Mouse (Mus musculus) stomach, embryonic 14.5 days (tissue): ENCODE results near the gene Tpmt. TPM values are rescaled to one million over a fixed set of nuclear protein-coding genes. Genes with fewer than 3 reads are reported as not detected.

Source experiments
- ATAC-seq: fragments of 200-750 bp; cut with Nextera tagmentation; 2 replicates; pipeline ENCODE4 v1.8.0; 2017; ENCODE audit warnings: low read depth, moderate TSS enrichment; ENCODE audit not compliant: insufficient number of reproducible peaks, insufficient read depth, low FRiP score
- H3K27ac ChIP-seq: fragments of 300-500 bp; sonication (generic); 2 replicates; pipeline ENCODE4 v1.5.1; 2014; ENCODE audit warnings: mild to moderate bottlenecking, low read length, moderate library complexity, mixed read lengths
- H3K27me3 ChIP-seq: fragments of 300-500 bp; sonication (generic); 2 replicates; pipeline ENCODE4 v1.6.1; 2014; ENCODE audit warnings: low read length, control low read depth, mixed read lengths; ENCODE audit not compliant: control insufficient read depth, insufficient read depth
- H3K36me3 ChIP-seq: fragments of 300-500 bp; sonication (generic); 2 replicates; pipeline ENCODE4 v1.6.1; 2014; ENCODE audit warnings: mild to moderate bottlenecking, control low read depth, low read length, moderate library complexity, mixed read lengths; ENCODE audit not compliant: control insufficient read depth, insufficient read depth
- H3K4me1 ChIP-seq: fragments of 300-500 bp; sonication (generic); 2 replicates; pipeline ENCODE4 v1.6.1; 2014; ENCODE audit warnings: low read length, control low read depth, mixed read lengths; ENCODE audit not compliant: control insufficient read depth, insufficient read depth
- H3K4me2 ChIP-seq: fragments of 300-500 bp; sonication (generic); replicated peaks from 2 replicates; pipeline ENCODE4 v1.6.1; 2014; ENCODE audit warnings: low read depth, low read length, control low read depth
- H3K4me3 ChIP-seq: fragments of 300-500 bp; sonication (generic); 2 replicates; pipeline ENCODE4 v1.5.1; 2014; ENCODE audit warnings: low read depth, low read length, control low read depth
- H3K9ac ChIP-seq: fragments of 300-500 bp; sonication (generic); replicated peaks from 2 replicates; pipeline ENCODE4 v1.6.1; 2014; ENCODE audit warnings: low read depth, mild to moderate bottlenecking, control low read depth, low read length, moderate library complexity, mixed read lengths
- H3K9me3 ChIP-seq: fragments of 300-500 bp; sonication (generic); 2 replicates; pipeline ENCODE4 v1.6.1; 2016; ENCODE audit warnings: low read depth, low read length, control low read depth; ENCODE audit not compliant: control insufficient read depth
- WGBS: fragments of 180-500 bp; shearing (Covaris S2); extraction: QIAGEN DNeasy Blood & Tissue Kit; methylation state at CpG from one replicate; pipeline ENCODE4 v1.1.7; 2014; 5-methylcytosine and 5-hydroxymethylcytosine counted together
- polyA plus RNA-seq: library from polyadenylated mRNA; unstranded; fragments of >200 nt; fragmentation: Nextera tagmentation; extraction: Ambion mirVana; gene quantifications from 2 replicates; pipeline ENCODE4 v1.2.1, GENCODE M21; 2014

Gene Tpmt
- polyA plus RNA-seq, 1 experiment from 2014 or later, result 24.2 TPM

DNA sequence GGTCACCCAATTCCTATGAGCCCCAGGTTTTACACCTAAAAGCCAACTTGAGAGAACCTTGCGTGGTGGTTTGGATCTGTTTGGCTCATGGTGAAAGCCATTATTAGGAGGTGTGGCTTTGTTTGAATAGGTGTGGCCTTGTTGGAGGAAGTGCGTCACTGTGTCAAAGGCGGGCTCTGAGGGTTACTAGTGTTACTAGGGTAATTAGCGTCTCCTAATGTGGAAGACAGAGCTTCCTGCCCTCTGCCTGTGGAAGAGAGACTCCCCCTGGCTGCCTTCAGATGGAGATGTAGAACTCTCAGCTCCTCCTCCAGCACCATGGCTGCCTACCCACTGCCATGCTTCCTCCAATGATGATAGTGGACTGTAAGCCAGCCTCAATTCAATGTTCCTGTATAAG is 42.9 kb downstream of the Tpmt start:
- Histone ChIP-seq H3K4me2 (no peak overlapping the region), H3K9me3 (no peaks in the 10 kb centered on the region), H3K36me3 (no peaks in the 10 kb centered on the region), H3K27ac (no peak overlapping the region), H3K4me3 (no peak overlapping the region), H3K9ac (no peak overlapping the region), H3K4me1 (no peaks in the 10 kb centered on the region), H3K27me3 (no peaks in the 10 kb centered on the region)
- no peak for ATAC-seq
- 89% methylated on average over 4 of the region's 4 CpGs for WGBS

DNA sequence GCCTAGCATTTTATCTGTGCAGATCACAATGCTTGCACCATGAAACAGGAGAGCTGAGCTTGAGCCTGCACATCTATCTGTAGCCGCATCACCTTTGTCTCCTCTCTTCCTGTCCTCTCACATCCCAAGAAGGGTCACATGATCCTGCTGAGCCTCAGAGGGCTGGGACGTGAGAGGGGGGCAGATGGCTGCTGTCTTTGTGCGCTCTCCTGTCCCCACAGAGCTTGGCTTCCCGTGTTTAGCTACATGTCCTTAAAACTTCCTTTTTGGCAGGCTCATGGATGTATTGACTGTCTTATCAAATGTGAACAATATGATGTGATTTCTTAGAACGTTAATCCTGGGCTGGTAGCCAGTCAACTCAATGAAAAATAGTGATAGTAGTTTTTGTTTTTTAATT is 45.0 kb downstream of the Tpmt start:
- Histone ChIP-seq H3K4me2 (no peak overlapping the region), H3K4me1 (no peaks in the 10 kb centered on the region), H3K4me3 (no peak overlapping the region), H3K27me3 (no peaks in the 10 kb centered on the region), H3K36me3 (no peaks in the 10 kb centered on the region), H3K27ac (no peak overlapping the region), H3K9me3 (no peaks in the 10 kb centered on the region), H3K9ac (no peak overlapping the region)
- ATAC-seq, result no peak
- WGBS, result 42% methylated on average over 5 of the region's 5 CpGs

DNA sequence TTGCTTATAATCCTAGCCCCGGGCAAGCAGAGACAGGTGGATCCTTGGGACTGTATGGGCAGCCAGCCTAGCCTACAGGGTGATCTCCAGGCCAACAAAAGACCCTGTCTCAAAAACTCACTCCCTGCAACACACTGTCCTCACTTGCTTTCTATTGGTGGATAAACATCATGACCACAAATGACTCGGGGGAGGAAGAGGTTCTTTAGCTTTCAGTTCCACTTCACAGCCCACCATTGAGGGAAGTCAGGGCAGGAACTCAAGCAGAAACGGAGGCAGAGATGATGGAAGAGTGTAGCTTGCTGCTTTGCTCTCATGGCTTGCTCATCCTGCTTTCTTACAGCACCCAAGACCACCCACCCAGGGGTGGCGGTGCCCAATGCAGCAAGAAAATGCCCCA is 47.2 kb downstream of the Tpmt start:
- Histone ChIP-seq H3K4me2 (no peak overlapping the region), H3K4me3 (no peak overlapping the region), H3K9me3 (no peaks in the 10 kb centered on the region), H3K9ac (no peak overlapping the region), H3K27ac (no peak overlapping the region), H3K4me1 (no peaks in the 10 kb centered on the region), H3K36me3 (no peaks in the 10 kb centered on the region), H3K27me3 (no peaks in the 10 kb centered on the region)
- ATAC-seq, result no peak
- 83% methylated on average over 4 of the region's 4 CpGs for WGBS

DNA sequence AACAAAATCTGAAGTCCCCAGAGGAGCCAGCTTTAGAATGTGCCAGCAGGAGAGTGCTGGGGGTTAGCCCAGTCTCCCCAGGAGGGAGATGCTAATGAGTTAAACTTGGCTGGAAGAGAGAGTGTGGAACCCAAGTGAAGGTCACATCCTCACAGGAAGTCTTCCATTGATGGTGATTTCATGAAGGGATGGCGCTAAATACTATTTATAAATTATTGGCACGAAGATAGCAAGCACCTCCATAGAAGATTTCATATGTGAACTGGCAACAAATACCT is 51.3 kb downstream of the Tpmt start:
- Histone ChIP-seq H3K27me3 (no peaks in the 10 kb centered on the region), H3K9ac (no peak overlapping the region), H3K27ac (no peak overlapping the region), H3K4me3 (no peak overlapping the region), H3K4me2 (no peak overlapping the region), H3K4me1 (no peaks in the 10 kb centered on the region), H3K36me3 (no peaks in the 10 kb centered on the region), H3K9me3 (no peaks in the 10 kb centered on the region)
- no peak for ATAC-seq
- 91% methylated on average over 2 of the region's 2 CpGs for whole genome bisulfite sequencing

DNA sequence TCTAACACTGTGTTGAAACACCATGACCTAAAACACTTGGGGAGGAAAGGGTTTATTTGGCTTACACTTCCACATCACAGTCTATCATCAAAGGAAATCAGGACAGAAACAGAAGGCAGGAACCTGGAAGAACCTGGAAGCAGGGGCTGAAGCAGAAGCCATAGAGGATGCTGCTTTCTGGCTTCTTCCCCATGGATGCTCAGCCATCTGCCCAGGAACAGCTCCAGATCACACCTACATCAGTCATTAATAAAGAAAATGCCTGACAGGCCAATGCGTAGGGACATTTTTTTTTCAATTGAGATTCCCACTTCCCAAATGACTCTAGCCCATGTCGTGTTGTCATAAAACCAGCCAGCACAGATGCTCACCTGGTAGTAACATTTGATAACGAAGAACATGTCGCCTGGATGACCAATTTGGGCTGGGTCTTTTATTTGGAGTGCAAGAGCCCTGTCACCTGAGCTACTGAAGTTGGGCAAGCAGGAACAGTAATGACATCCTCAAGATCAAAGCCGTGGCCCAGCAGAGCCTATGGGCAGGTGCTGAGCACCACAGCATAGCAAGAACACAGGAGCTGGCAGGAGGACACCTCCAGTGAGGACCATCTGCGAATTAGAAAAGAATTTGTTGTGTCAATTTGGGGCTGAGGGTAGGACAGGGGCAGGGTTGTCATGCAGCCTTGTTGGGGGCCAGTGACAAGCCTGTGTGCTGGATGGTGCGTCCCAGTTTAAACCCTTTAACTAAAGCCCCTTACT is 51.8 kb downstream of the Tpmt start:
- Histone ChIP-seq H3K36me3 (no peaks in the 10 kb centered on the region), H3K4me3 (no peak overlapping the region), H3K4me2 (no peak overlapping the region), H3K9me3 (no peaks in the 10 kb centered on the region), H3K27ac (no peak overlapping the region), H3K4me1 (no peaks in the 10 kb centered on the region), H3K9ac (no peak overlapping the region), H3K27me3 (no peaks in the 10 kb centered on the region)
- ATAC-seq, result no peak
- 77% methylated on average over 7 of the region's 7 CpGs for WGBS

DNA sequence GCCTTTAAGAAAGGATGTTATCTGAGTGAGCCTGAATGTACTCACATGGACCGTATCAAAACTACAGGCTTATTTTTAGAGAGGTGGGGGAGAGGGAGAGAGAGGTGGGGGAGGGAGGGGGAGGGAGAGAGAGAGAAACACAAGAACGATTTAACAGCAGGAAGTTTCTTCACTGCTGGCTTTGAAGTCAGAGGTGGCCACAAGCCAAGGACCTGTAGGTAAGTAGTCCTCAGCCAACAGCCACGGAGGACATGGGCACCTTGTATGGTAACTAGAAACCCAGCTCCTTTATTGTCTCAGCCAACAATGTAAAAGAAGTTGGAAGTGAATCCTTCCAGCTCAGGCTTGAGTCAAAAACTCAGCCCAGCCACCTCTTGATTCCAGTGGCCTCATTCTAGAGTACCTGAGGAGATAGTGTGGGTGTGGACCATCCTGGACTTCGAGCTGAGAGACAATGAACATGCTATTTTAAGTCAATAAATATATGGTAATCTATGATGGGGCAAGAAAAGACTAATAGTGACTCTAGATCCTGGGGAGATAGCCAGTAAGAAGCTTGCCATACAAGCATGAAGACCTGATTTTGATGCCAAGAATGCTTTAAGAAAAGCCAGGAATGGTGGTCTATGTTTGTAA is 54.0 kb downstream of the Tpmt start:
- H3K27me3 ChIP-seq, result no peaks in the 10 kb centered on the region
- H3K4me2 ChIP-seq, result no peak overlapping the region
- no peak for ATAC-seq
- H3K27ac ChIP-seq, result no peak overlapping the region
- WGBS, result 25% methylated on average over 4 of the region's 4 CpGs
- H3K36me3 ChIP-seq, result no peaks in the 10 kb centered on the region
- no peaks in the 10 kb centered on the region for H3K4me1 ChIP-seq
- no peak overlapping the region for H3K9ac ChIP-seq
- H3K4me3 ChIP-seq, result no peak overlapping the region
- no peaks in the 10 kb centered on the region for H3K9me3 ChIP-seq

DNA sequence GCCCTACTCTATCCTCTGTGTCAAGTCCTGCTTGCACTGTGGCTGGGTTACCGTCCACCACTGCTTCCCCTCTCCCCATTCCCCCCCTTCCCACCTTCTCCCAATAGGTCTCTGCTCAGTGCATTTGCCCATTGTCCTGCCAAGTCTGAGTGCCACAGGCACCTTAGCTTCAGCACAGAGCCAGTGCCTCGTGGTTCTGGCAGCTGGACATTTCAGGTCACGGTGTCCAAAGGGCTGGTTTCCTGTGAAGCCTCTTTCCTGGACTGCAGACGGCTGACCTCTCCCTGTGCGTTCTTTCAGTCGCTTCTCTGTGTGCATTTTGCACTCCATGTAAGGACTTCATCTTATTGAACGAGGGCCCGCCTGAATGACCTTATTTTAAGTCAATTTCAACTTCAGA is 56.6 kb downstream of the Tpmt start:
- H3K9me3 ChIP-seq, result no peaks in the 10 kb centered on the region
- H3K4me1 ChIP-seq, result no peaks in the 10 kb centered on the region
- no peak overlapping the region for H3K27ac ChIP-seq
- 78% methylated on average over 8 of the region's 8 CpGs for WGBS
- no peak overlapping the region for H3K9ac ChIP-seq
- H3K4me3 ChIP-seq, result no peak overlapping the region
- H3K4me2 ChIP-seq, result no peak overlapping the region
- no peaks in the 10 kb centered on the region for H3K36me3 ChIP-seq
- no peaks in the 10 kb centered on the region for H3K27me3 ChIP-seq
- ATAC-seq, result no peak

DNA sequence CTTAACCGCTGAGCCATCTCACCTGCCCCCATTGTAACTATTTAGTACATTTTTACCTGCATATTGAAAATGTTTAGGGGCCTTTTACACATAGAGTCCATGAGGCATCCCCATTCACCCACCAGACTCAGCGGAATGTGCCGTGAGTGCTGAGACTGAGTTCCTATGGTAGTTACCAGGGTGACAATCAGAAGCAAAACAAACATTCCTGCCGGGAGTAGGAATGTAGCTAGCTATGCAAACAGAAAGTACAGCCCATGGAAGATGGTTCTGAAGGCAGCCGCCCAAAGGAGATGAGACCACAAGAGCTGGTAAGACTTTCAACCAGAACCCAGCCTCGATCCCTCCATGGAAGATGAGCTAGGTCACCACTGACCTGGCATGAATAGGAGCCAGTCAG is 58.3 kb downstream of the Tpmt start:
- ATAC-seq, result no peak
- no peak overlapping the region for H3K4me2 ChIP-seq
- H3K27me3 ChIP-seq, result no peaks in the 10 kb centered on the region
- H3K9ac ChIP-seq, result no peak overlapping the region
- H3K27ac ChIP-seq, result no peak overlapping the region
- no peaks in the 10 kb centered on the region for H3K9me3 ChIP-seq
- H3K36me3 ChIP-seq, result no peaks in the 10 kb centered on the region
- no peaks in the 10 kb centered on the region for H3K4me1 ChIP-seq
- no peak overlapping the region for H3K4me3 ChIP-seq
- WGBS, result 57% methylated on average over 6 of the region's 6 CpGs

DNA sequence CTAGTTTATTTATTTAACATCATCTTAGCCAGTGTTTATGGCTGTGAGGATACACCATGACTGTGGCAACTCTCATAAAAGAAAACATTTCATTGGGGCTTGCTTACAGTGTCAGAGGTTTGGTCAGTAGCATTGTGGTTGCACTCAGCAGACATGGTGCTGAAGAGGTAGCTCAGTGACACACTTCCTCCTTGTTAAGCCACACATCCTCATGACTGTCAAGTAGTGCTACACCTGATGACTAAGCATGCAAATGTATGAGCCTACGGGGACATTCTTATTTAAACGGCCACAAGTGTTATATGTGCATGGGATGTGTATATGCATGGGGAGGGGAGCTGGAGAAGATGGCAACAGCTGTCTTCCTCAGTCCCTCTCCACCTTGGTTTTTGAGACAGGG is 60.7 kb downstream of the Tpmt start:
- no peak overlapping the region for H3K9ac ChIP-seq
- no peaks in the 10 kb centered on the region for H3K9me3 ChIP-seq
- H3K4me2 ChIP-seq, result no peak overlapping the region
- no peak overlapping the region for H3K4me3 ChIP-seq
- ATAC-seq, result no peak
- WGBS, result 92% methylated on average over 2 of the region's 2 CpGs
- H3K27me3 ChIP-seq, result no peaks in the 10 kb centered on the region
- H3K27ac ChIP-seq, result no peak overlapping the region
- no peaks in the 10 kb centered on the region for H3K4me1 ChIP-seq
- H3K36me3 ChIP-seq, result no peaks in the 10 kb centered on the region
